Mouse (Mus musculus) adrenal gland, postnatal 36 days (tissue): ENCODE results near the gene H1f0. TPM values are rescaled to one million over a fixed set of nuclear protein-coding genes. Genes with fewer than 3 reads are reported as not detected.

ENCODE experiments used
- DNase-seq, 2 experiments: peaks; one replicate each; pipeline ENCODE4 v3.0.0; 2021; ENCODE audit warnings: mixed read lengths in 1 of 2
- total RNA-seq, 2 experiments: library from RNA; stranded (reverse); gene quantifications; 2 replicates each; pipeline ENCODE4 v1.2.3; 2021

H1f0 gene
- total RNA-seq, 2 experiments from 2014 or later = 127 to 173 TPM

GRCm38 (mm10) chr15:79038331-79038730, 10.1 kb downstream of the H1f0 start:
- DNase-seq = no peak

- DNase-seq = peak; percentile 90 to 93
Observed at GRCm38 (mm10) chr15:79038853-79039252, 10.6 kb downstream of the H1f0 start.

- DNase-seq = no peak
Observed at GRCm38 (mm10) chr15:79040501-79041416, 12.5 kb downstream of the H1f0 start.

GRCm38 (mm10) chr15:79041585-79041984, 13.3 kb downstream of the H1f0 start, which contains the start of gene Galr3:
Gene Galr3 (plus strand): TSS chr15:79041885.
- no peak for DNase-seq

- peak in 1 of 2 experiments; percentile 32 for DNase-seq
Observed at GRCm38 (mm10) chr15:79042721-79043491, 14.7 kb downstream of the H1f0 start.

- DNase-seq = no peak
Observed at GRCm38 (mm10) chr15:79044837-79045236, 16.6 kb downstream of the H1f0 start.

GRCm38 (mm10) chr15:79048186-79048585, 19.9 kb downstream of the H1f0 start:
- DNase-seq = no peak

- DNase-seq = no peak
Observed at GRCm38 (mm10) chr15:79050160-79050845, 22.1 kb downstream of the H1f0 start.

GRCm38 (mm10) chr15:79050964-79051363, 22.7 kb downstream of the H1f0 start:
- no peak for DNase-seq

GRCm38 (mm10) chr15:79051461-79052360, 23.5 kb downstream of the H1f0 start:
- no peak for DNase-seq

GRCm38 (mm10) chr15:79052366-79052765, 24.1 kb downstream of the H1f0 start:
- no peak for DNase-seq

GRCm38 (mm10) chr15:79056601-79057000, 28.4 kb downstream of the H1f0 start:
- no peak for DNase-seq

- no peak for DNase-seq
Observed at GRCm38 (mm10) chr15:79057850-79058249, 29.6 kb downstream of the H1f0 start.

GRCm38 (mm10) chr15:79060887-79061565, 32.8 kb downstream of the H1f0 start:
- DNase-seq = no peak

GRCm38 (mm10) chr15:79062376-79063159, 34.3 kb downstream of the H1f0 start, which contains the start of gene Ankrd54:
Gene Ankrd54 (minus strand): TSS chr15:79062893.
- peak; percentile 98 for DNase-seq

GRCm38 (mm10) chr15:79063160-79063740, 35.0 kb downstream of the H1f0 start:
- DNase-seq = no peak

- no peak for DNase-seq
Observed at GRCm38 (mm10) chr15:79065086-79065770, 37.0 kb downstream of the H1f0 start.

- no peak for DNase-seq
Observed at GRCm38 (mm10) chr15:79066276-79066675, 38.0 kb downstream of the H1f0 start.

- no peak for DNase-seq
Observed at GRCm38 (mm10) chr15:79067631-79068030, 39.4 kb downstream of the H1f0 start.
